Mouse (Mus musculus) CH12.LX (cell line): ENCODE measurements at regions not wholly inside any gene's neighbourhood (a gene's known extent, or its start where the extent isn't known, plus 50 kb on each side); places are given as distances from the start of the nearest gene placed in this dataset.

Source experiments
- DNase-seq: peaks from one replicate; pipeline ENCODE4 v3.0.0-alpha.2; 2013; ENCODE audit errors: extremely low read depth
- H3K27ac ChIP-seq: 2 replicates; pipeline ENCODE4 v1.5.1; 2012; ENCODE audit warnings: low read depth, mild to moderate bottlenecking, control low read depth, moderate library complexity; ENCODE audit not compliant: insufficient read depth
- H3K27me3 ChIP-seq: replicated peaks from 2 replicates; pipeline ENCODE3; 2012; ENCODE audit warnings: inconsistent platforms
- H3K36me3 ChIP-seq, 2 experiments: replicated peaks in 1 of 2; 2 replicates each; pipeline versions ENCODE3 to v1.6.1; 2012; ENCODE audit warnings: inconsistent platforms in 1 of 2, low read length in 1 of 2, mild to moderate bottlenecking in 1 of 2, mixed read lengths in 1 of 2, moderate library complexity in 1 of 2; ENCODE audit not compliant: control insufficient read depth in 1 of 2, insufficient read depth in 1 of 2
- H3K4me1 ChIP-seq, 2 experiments: 2 replicates each; pipeline ENCODE4 v1.6.1; 2012; ENCODE audit warnings: inconsistent platforms in 1 of 2, moderate library complexity in 1 of 2; ENCODE audit not compliant: insufficient read depth in 2 of 2, control insufficient read depth in 1 of 2
- H3K4me2 ChIP-seq: 2 replicates; pipeline ENCODE4 v1.6.1; 2012; ENCODE audit warnings: low read depth, mild to moderate bottlenecking, control low read depth; ENCODE audit not compliant: poor library complexity, insufficient read depth, severe bottlenecking
- H3K4me3 ChIP-seq, 3 experiments: fragments of 150-350 bp in 1 of 3; sonication (generic) in 1 of 3; replicated peaks in 1 of 3; 2 replicates each; pipeline versions ENCODE3 to v1.5.1; 2011 to 2012; ENCODE audit warnings: low read depth in 2 of 3, low read length in 2 of 3, mild to moderate bottlenecking in 2 of 3, moderate library complexity in 2 of 3, control low read depth in 1 of 3, improper control_type of control experiment in 1 of 3, inconsistent platforms in 1 of 3, mixed read lengths in 1 of 3; ENCODE audit not compliant: poor library complexity in 1 of 3
- H3K79me2 ChIP-seq: replicated peaks from 2 replicates; pipeline ENCODE4 v1.6.1; 2012; ENCODE audit warnings: mild to moderate bottlenecking, moderate library complexity; ENCODE audit not compliant: control insufficient read depth, poor library complexity, insufficient read depth, severe bottlenecking; ENCODE audit errors: extremely low read depth
- H3K9ac ChIP-seq: 2 replicates; pipeline ENCODE4 v1.6.1; 2012; ENCODE audit warnings: low read depth, mild to moderate bottlenecking, control low read depth, moderate library complexity; ENCODE audit not compliant: insufficient read depth
- H3K9me3 ChIP-seq: replicated peaks from 2 replicates; pipeline ENCODE3; 2012; ENCODE audit warnings: low read length, inconsistent platforms, mixed read lengths
- CHD2 ChIP-seq: IDR thresholded peaks from 2 replicates; pipeline ENCODE4 v1.6.1; 2011; ENCODE audit warnings: low read length, improper control_type of control experiment
- CTCF ChIP-seq, 2 experiments: IDR thresholded peaks in 1 of 2; conservative IDR thresholded peaks in 1 of 2; 2 replicates each; pipeline ENCODE4 v1.5.1; 2011 to 2012; ENCODE audit warnings: low read depth in 2 of 2, low read length in 2 of 2, improper control_type of control experiment in 1 of 2, inconsistent platforms in 1 of 2, mild to moderate bottlenecking in 1 of 2, moderate library complexity in 1 of 2
- GABPA ChIP-seq: IDR thresholded peaks from 2 replicates; pipeline ENCODE4 v1.6.1; 2012; ENCODE audit warnings: low read depth, low read length, improper control_type of control experiment, inconsistent platforms; ENCODE audit not compliant: insufficient replicate concordance
- IRF4 ChIP-seq: IDR thresholded peaks from 2 replicates; pipeline ENCODE4 v1.6.1; 2014; ENCODE audit warnings: low read depth, mild to moderate bottlenecking, inconsistent platforms, low read length, improper control_type of control experiment
- KAT2A ChIP-seq: IDR thresholded peaks from 2 replicates; pipeline ENCODE4 v1.6.1; 2012; ENCODE audit warnings: low read length, improper control_type of control experiment, inconsistent platforms; ENCODE audit not compliant: insufficient replicate concordance
- MAFK ChIP-seq: IDR thresholded peaks from 2 replicates; pipeline ENCODE4 v1.6.1; 2011; ENCODE audit warnings: low read length, improper control_type of control experiment; ENCODE audit not compliant: insufficient replicate concordance
- MYC ChIP-seq: IDR thresholded peaks from 2 replicates; pipeline ENCODE4 v1.6.1; 2011; ENCODE audit warnings: low read depth, mild to moderate bottlenecking, improper control_type of control experiment, low read length
- POLR2AphosphoS2 ChIP-seq: IDR thresholded peaks from 2 replicates; pipeline ENCODE4 v1.6.1; 2011; ENCODE audit warnings: low read depth, low read length, improper control_type of control experiment
- RCOR1 ChIP-seq: conservative IDR thresholded peaks from 2 replicates; pipeline ENCODE4 v1.6.1; 2012; ENCODE audit warnings: low read depth, mild to moderate bottlenecking, inconsistent platforms, low read length, improper control_type of control experiment
- SIN3A ChIP-seq: IDR thresholded peaks from 2 replicates; pipeline ENCODE4 v1.6.1; 2012; ENCODE audit warnings: low read length, improper control_type of control experiment, inconsistent platforms
- SMC3 ChIP-seq: IDR thresholded peaks from 2 replicates; pipeline ENCODE4 v1.6.1; 2011; ENCODE audit warnings: low read depth, low read length, improper control_type of control experiment
- TBP ChIP-seq: conservative IDR thresholded peaks from 2 replicates; pipeline ENCODE4 v1.6.1; 2011; ENCODE audit warnings: low read depth, low read length, improper control_type of control experiment
- UBTF ChIP-seq: IDR thresholded peaks from 2 replicates; pipeline ENCODE4 v1.6.1; 2012; ENCODE audit warnings: low read depth, mild to moderate bottlenecking, inconsistent platforms, low read length, improper control_type of control experiment, moderate library complexity
- USF1 ChIP-seq: IDR thresholded peaks from 2 replicates; pipeline ENCODE4 v1.6.1; 2014; ENCODE audit warnings: low read depth, mild to moderate bottlenecking, inconsistent platforms, low read length, improper control_type of control experiment
- ZC3H11A ChIP-seq: IDR thresholded peaks from 2 replicates; pipeline ENCODE4 v1.6.1; 2012; ENCODE audit warnings: low read depth, mild to moderate bottlenecking, inconsistent platforms, low read length, improper control_type of control experiment
- ZNF384 ChIP-seq: IDR thresholded peaks from 2 replicates; pipeline ENCODE4 v1.6.1; 2012; ENCODE audit warnings: low read depth, low read length, improper control_type of control experiment, inconsistent platforms
- dilution Hi-C: fragments of 300-500 bp; cut with MboI; formaldehyde crosslinking; loops from 2 replicates; pipeline ENCODE4 v1.14.3; 2020; ENCODE audit warnings: low sequenced_read_pairs; ENCODE audit not compliant: extremely low pct_unique_long_range_greater_than_20kb, extremely low pct_ligation_motif_present
- in situ Hi-C: fragments of 300-500 bp; cut with MboI; formaldehyde crosslinking; loops from 3 replicates; pipeline ENCODE4 v1.14.3; 2019; ENCODE audit warnings: low sequenced_read_pairs, low pct_ligation_motif_present, low pct_unique_long_range_greater_than_20kb, mixed read lengths

- TF ChIP-seq CHD2 (no peak), MYC (no peak), SIN3A (no peak), RCOR1 (no peak), TBP (no peak), POLR2AphosphoS2 (no peak), CTCF (conservative IDR thresholded peaks at IDR 0.05 in 1 of 2, IDR thresholded peaks at IDR 0.05 in 1 of 2; ENCODE audit: low read depth in 2 of 2, low read length in 2 of 2) (no peak), USF1 (no peak)
- no peak overlapping the region for H3K4me2 ChIP-seq
- H3K9me3 ChIP-seq: no peaks in the 10 kb centered on the region
- H3K27ac ChIP-seq: no peak overlapping the region
- no peak overlapping the region for H3K4me3 ChIP-seq
- in situ Hi-C loops (no loop called here), dilution Hi-C loops (no loop called here)
- no peak overlapping the region for H3K9ac ChIP-seq
- DNase-seq: no peak
- H3K79me2 ChIP-seq: no peaks in the 10 kb centered on the region
- H3K27me3 ChIP-seq: peaks cover 86% of the 10 kb centered on the region
- no peaks in the 10 kb centered on the region for H3K36me3 ChIP-seq
- H3K4me1 ChIP-seq: no peaks in the 10 kb centered on the region
Measured at GRCm38 (mm10) chr11:6898357-6899097, 61.1 kb upstream of the Gm11983 start.

DNA sequence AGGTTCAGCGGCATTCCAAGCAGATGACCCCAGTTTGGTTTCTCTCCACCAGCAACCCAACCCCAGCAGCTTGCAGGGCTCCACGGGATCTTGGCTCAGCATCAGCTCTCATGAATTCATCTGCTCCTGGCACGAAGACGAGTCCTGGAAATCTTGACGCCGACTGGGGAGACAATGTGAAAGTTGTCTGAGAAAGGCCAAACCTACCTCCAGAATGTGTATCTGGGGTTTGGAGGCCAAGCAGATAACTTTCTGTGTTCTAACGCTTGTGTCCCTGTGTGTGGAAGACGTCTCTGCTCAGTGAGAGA, 58.3 kb upstream of the Gm11983 start:
- in situ Hi-C loops: no loop called here
- Histone ChIP-seq H3K4me1 (no peaks in the 10 kb centered on the region), H3K27me3 (peaks cover 91% of the 10 kb centered on the region), H3K27ac (no peak overlapping the region), H3K4me2 (no peak overlapping the region), H3K4me3 (no peak overlapping the region), H3K9ac (no peak overlapping the region), H3K36me3 (no peaks in the 10 kb centered on the region), H3K9me3 (no peaks in the 10 kb centered on the region), H3K79me2 (no peaks in the 10 kb centered on the region)
- TF ChIP-seq IRF4 (no peak), ZNF384 (no peak), CHD2 (no peak), MAFK (no peak), UBTF (no peak), KAT2A (no peak), POLR2AphosphoS2 (no peak), SMC3 (no peak), GABPA (no peak), RCOR1 (no peak), ZC3H11A (no peak)
- no peak for DNase-seq
- dilution Hi-C loops: no loop called here
